Mouse (Mus musculus): ENCODE measurements at regions not wholly inside any gene's neighbourhood (a gene's known extent, or its start where the extent isn't known, plus 50 kb on each side); places are given as distances from the start of the nearest gene placed in this dataset.

GRCm38 (mm10) chr1:19290098-19290497 is 81.4 kb downstream of the Tfap2b start:
- DNase-seq (ENCODE audit: low spot score in 2 of 2), result no peak

- no peak for DNase-seq (ENCODE audit: low spot score in 2 of 2)
These were observed 112.9 kb downstream of the Tfap2b start for GRCm38 (mm10) chr1:19321598-19321997.

- no peak for DNase-seq (ENCODE audit: low spot score in 2 of 2)
These were observed 127.3 kb downstream of the Tfap2b start for GRCm38 (mm10) chr1:19336062-19336461.

GRCm38 (mm10) chr1:19337207-19337606 is 128.5 kb downstream of the Tfap2b start:
- DNase-seq (ENCODE audit: low spot score in 2 of 2), result no peak

GRCm38 (mm10) chr1:19344445-19344844 is 135.7 kb downstream of the Tfap2b start:
- DNase-seq (ENCODE audit: low spot score in 2 of 2), result no peak

GRCm38 (mm10) chr1:19350495-19350894 is 141.8 kb downstream of the Tfap2b start:
- no peak for DNase-seq (ENCODE audit: low spot score in 2 of 2)

GRCm38 (mm10) chr1:19384856-19385255 is 176.1 kb downstream of the Tfap2b start:
- no peak for DNase-seq (ENCODE audit: low spot score in 2 of 2)

GRCm38 (mm10) chr1:19388864-19389505 is 180.3 kb downstream of the Tfap2b start:
- no peak for DNase-seq (ENCODE audit: low spot score in 2 of 2)

- no peak for DNase-seq (ENCODE audit: low spot score in 2 of 2)
These were observed 198.8 kb downstream of the Tfap2b start for GRCm38 (mm10) chr1:19407556-19407955.

GRCm38 (mm10) chr1:19412345-19412744 is 203.6 kb downstream of the Tfap2b start:
- no peak for DNase-seq (ENCODE audit: low spot score in 2 of 2)

- DNase-seq (ENCODE audit: low spot score in 2 of 2), result peak; percentile 2 to 7
These were observed 212.4 kb downstream of the Tfap2b start for GRCm38 (mm10) chr1:19421116-19421515.

GRCm38 (mm10) chr1:19450786-19451185 is 242.1 kb downstream of the Tfap2b start:
- no peak for DNase-seq (ENCODE audit: low spot score in 2 of 2)

- DNase-seq (ENCODE audit: low spot score in 2 of 2), result no peak
These were observed 250.1 kb downstream of the Tfap2b start for GRCm38 (mm10) chr1:19458646-19459441.

- DNase-seq (ENCODE audit: low spot score in 2 of 2), result peak; percentile 30 to 41
These were observed 251.2 kb downstream of the Tfap2b start for GRCm38 (mm10) chr1:19459876-19460275.

- no peak for DNase-seq (ENCODE audit: low spot score in 2 of 2)
These were observed 264.8 kb downstream of the Tfap2b start for GRCm38 (mm10) chr1:19473561-19473960.

Measured in layer of hippocampus, adult 8-10 months (tissue).